Mouse (Mus musculus): Measurements from ENCODE around the gene Rtp1. TPM values are rescaled to one million over a fixed set of nuclear protein-coding genes. Genes with fewer than 3 reads are reported as not detected.

The Rtp1 gene
- polyA plus RNA-seq, 1 experiment from 2014 or later = 0.06 TPM

Other genes with a start within 250 kb of the Rtp1 start
- 34.7 and 40.6 TPM in 2 replicates for gene St6gal1, start 204.4 kb upstream of the Rtp1 start, polyA plus RNA-seq (2015; fragmentation: Nextera tagmentation; extraction: Ambion mirVana)
- gene Rtp4, start 91.2 kb downstream of the Rtp1 start, polyA plus RNA-seq (2015; fragmentation: Nextera tagmentation; extraction: Ambion mirVana) = 2.4 and 3.9 TPM in 2 replicates
- gene Masp1, start 91.7 kb downstream of the Rtp1 start, polyA plus RNA-seq (2015; fragmentation: Nextera tagmentation; extraction: Ambion mirVana) = 30.0 and 34.4 TPM in 2 replicates

All from neural tube, embryonic 13.5 days (tissue).